Mouse (Mus musculus): ENCODE measurements at regions not wholly inside any gene's neighbourhood (a gene's known extent, or its start where the extent isn't known, plus 50 kb on each side); places are given as distances from the start of the nearest gene placed in this dataset.

DNA sequence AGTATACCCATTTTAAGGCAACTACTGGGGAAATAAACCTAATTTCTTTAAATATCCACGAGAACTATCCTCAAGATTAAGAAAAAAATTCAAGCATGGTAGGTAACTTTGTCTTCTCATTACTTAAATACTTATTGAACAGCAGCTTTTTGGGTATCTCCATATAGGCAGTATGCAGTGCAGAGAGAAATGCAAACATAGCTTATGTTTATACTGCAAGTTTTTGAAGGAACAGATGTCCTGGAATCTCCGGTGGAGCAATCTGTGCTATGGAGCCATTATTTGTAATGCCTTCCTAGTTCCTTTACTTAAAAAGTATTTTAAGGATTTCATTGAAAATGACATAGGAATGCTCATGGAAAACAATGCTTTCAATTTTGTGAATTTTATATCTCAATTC is 91.7 kb upstream of the Adgrb3 start:
- Histone ChIP-seq H3K36me3 (ENCODE audit: control insufficient read depth, insufficient read depth, low read length) (no peaks in the 10 kb centered on the region), H3K9me3 (ENCODE audit: control insufficient read depth, low read length) (no peaks in the 10 kb centered on the region), H3K4me2 (ENCODE audit: low read depth, low read length) (no peak overlapping the region), H3K9ac (ENCODE audit: low read depth, low read length) (no peak overlapping the region), H3K27me3 (replicated peaks; ENCODE audit: control insufficient read depth, insufficient read depth, low read length) (no peaks in the 10 kb centered on the region), H3K27ac (replicated peaks; ENCODE audit: low read depth, low read length) (no peak overlapping the region), H3K4me1 (ENCODE audit: control insufficient read depth, insufficient read depth, low read length) (no peaks in the 10 kb centered on the region), H3K4me3 (ENCODE audit: low read depth, low read length) (no peak overlapping the region)
- whole genome bisulfite sequencing: 71% methylated on average over 2 of the region's 2 CpGs
- DNase-seq (ENCODE audit: low spot score) (no peak), ATAC-seq (ENCODE audit: low read depth) (no peak)

DNA sequence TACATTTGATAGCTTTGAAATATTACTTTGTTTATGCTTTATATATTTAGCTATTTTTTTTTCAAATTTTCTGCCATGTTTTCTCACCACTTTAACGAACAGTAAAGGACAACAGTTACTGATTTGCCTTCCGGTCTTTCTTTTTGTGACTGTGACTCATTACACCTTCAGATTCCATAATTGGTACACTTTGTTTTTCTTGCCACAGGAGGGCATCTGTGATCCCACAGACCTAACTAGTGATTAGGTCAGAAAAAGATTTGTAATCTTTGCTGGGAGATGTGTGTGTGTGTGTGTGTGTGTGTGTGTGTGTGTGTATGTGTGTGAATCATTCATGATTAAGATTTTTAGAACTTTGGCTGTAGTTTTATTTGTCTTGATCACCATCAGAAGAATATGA is 64.7 kb upstream of the Adgrb3 start:
- no peaks in the 10 kb centered on the region for H3K36me3 ChIP-seq (ENCODE audit: control insufficient read depth, insufficient read depth, low read length)
- no peaks in the 10 kb centered on the region for H3K4me1 ChIP-seq (ENCODE audit: control insufficient read depth, insufficient read depth, low read length)
- H3K4me3 ChIP-seq (ENCODE audit: low read depth, low read length): no peak overlapping the region
- no peaks in the 10 kb centered on the region for H3K9me3 ChIP-seq (ENCODE audit: control insufficient read depth, low read length)
- WGBS: 69% methylated on average over 2 of the region's 2 CpGs
- no peak for ATAC-seq (ENCODE audit: low read depth)
- no peak overlapping the region for H3K9ac ChIP-seq (ENCODE audit: low read depth, low read length)
- no peak overlapping the region for H3K27ac ChIP-seq (replicated peaks; ENCODE audit: low read depth, low read length)
- H3K4me2 ChIP-seq (ENCODE audit: low read depth, low read length): no peak overlapping the region
- no peak for DNase-seq (ENCODE audit: low spot score)
- no peaks in the 10 kb centered on the region for H3K27me3 ChIP-seq (replicated peaks; ENCODE audit: control insufficient read depth, insufficient read depth, low read length)

DNA sequence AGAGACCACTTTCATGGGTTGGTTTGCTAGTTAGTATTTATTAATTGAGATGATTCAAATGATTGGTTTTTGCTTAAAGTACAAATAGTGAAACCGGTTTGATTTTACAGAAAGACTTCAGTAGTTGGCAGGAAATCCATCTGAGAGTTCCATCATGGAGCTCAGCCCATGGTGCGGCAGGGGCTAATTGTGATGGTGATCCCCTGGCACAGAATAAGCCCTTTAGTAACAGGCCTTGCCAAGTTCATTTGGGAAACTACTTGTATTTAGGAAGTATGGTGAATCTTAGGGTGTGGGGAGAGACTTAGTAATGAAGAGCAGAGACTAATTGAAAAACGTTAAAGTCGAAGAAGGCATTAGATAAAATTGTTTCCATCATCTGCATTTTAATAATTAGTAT is 63.5 kb upstream of the Adgrb3 start:
- ATAC-seq (ENCODE audit: low read depth): no peak
- H3K27ac ChIP-seq (replicated peaks; ENCODE audit: low read depth, low read length): no peak overlapping the region
- H3K9me3 ChIP-seq (ENCODE audit: control insufficient read depth, low read length): no peaks in the 10 kb centered on the region

DNA sequence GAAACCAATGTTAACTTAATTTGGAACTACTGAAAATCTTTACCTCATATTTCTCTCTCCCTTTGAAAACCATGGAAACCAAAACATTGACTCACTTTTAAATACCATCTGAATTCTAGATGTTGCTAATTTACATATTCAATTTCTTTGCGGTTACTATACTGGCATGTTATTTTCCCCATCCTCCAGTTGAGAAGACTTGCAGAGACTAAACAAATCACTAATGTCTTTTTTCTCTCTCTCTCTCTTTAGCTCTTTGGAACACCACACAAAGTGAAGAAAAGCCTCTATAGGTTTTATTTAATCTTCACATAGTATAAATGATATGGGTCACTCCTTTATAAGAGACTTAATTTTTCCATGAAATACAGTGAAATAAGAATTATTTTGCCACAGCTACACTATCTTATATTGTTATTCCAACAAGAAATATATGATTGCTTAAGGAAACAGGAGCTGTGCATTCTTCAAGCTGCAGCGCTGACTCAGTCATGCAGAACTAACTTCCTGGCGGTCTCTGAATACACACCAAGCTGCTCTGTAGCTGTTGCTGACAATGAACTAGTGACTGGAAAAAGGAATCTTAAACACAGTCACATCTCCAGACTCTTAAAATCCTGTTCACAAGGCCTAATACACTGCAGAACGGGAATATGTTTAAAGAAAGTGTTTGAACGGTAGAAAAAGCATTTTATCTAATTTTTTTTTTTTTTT is 62.7 kb upstream of the Adgrb3 start:
- Histone ChIP-seq H3K27me3 (replicated peaks; ENCODE audit: control insufficient read depth, insufficient read depth, low read length) (no peaks in the 10 kb centered on the region), H3K4me1 (ENCODE audit: control insufficient read depth, insufficient read depth, low read length) (no peaks in the 10 kb centered on the region), H3K36me3 (ENCODE audit: control insufficient read depth, insufficient read depth, low read length) (no peaks in the 10 kb centered on the region), H3K27ac (replicated peaks; ENCODE audit: low read depth, low read length) (no peak overlapping the region), H3K9me3 (ENCODE audit: control insufficient read depth, low read length) (no peaks in the 10 kb centered on the region), H3K4me3 (ENCODE audit: low read depth, low read length) (no peak overlapping the region), H3K4me2 (ENCODE audit: low read depth, low read length) (no peak overlapping the region), H3K9ac (ENCODE audit: low read depth, low read length) (no peak overlapping the region)
- ATAC-seq (ENCODE audit: low read depth): no peak; the same call in 1 of the 2 replicates
- 69% methylated on average over 5 of the region's 5 CpGs for whole genome bisulfite sequencing
- DNase-seq (ENCODE audit: low spot score): peak; percentile 64

More for the DNA sequence above, 63.5 kb upstream of the Adgrb3 start:
- DNase-seq (ENCODE audit: low spot score): no peak
- Histone ChIP-seq H3K36me3 (ENCODE audit: control insufficient read depth, insufficient read depth, low read length) (no peaks in the 10 kb centered on the region), H3K4me1 (ENCODE audit: control insufficient read depth, insufficient read depth, low read length) (no peaks in the 10 kb centered on the region), H3K4me3 (ENCODE audit: low read depth, low read length) (no peak overlapping the region), H3K4me2 (ENCODE audit: low read depth, low read length) (no peak overlapping the region), H3K27me3 (replicated peaks; ENCODE audit: control insufficient read depth, insufficient read depth, low read length) (no peaks in the 10 kb centered on the region), H3K9ac (ENCODE audit: low read depth, low read length) (no peak overlapping the region)
- WGBS: 74% methylated on average over 4 of the region's 4 CpGs

DNA sequence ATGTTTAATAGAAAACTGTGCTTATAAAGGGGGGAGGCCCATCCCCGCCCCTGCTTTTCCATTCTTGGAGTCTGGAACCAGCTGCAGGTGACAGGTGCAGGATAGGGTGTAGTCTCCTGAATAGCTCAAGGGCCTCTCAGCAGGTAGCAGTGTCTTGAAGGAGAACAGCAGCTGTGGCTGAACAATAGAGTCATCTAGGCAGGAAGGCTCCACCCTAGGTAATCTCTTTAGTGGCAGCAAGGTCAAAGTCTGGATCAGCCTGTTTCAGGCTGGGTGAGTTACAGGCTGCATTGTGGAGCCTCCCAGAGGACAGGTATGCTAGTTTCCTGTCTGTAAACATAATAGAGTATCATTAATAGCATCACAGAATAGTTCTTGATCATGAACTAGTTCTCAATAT is 58.5 kb upstream of the Adgrb3 start:
- Histone ChIP-seq H3K27me3 (replicated peaks; ENCODE audit: control insufficient read depth, insufficient read depth, low read length) (no peaks in the 10 kb centered on the region), H3K4me1 (ENCODE audit: control insufficient read depth, insufficient read depth, low read length) (no peaks in the 10 kb centered on the region), H3K4me2 (ENCODE audit: low read depth, low read length) (no peak overlapping the region), H3K36me3 (ENCODE audit: control insufficient read depth, insufficient read depth, low read length) (no peaks in the 10 kb centered on the region), H3K9me3 (ENCODE audit: control insufficient read depth, low read length) (no peaks in the 10 kb centered on the region), H3K9ac (ENCODE audit: low read depth, low read length) (no peak overlapping the region), H3K27ac (replicated peaks; ENCODE audit: low read depth, low read length) (no peak overlapping the region), H3K4me3 (ENCODE audit: low read depth, low read length) (no peak overlapping the region)
- ATAC-seq (ENCODE audit: low read depth) (no peak), DNase-seq (ENCODE audit: low spot score) (no peak)
- 83% methylated on average over 1 of the region's 1 CpGs for WGBS

DNA sequence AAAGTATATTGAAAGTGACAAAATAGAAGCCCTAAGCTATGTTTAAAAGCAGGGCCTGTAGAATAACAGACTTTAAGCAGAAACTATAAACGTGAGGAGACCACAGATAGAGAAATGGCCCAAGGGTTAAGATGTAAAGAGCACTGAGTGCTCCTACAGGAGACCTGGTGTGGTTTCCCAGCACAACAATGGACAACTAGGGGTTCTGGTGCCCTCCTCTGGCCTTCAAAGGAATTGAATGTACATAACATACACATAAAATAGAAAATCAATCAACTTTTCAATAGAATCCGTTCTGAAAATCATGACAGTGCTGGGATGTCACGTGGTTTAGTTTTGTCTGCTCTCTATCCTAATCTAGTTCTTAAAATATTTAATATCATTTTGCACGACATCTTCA is 55.5 kb upstream of the Adgrb3 start:
- WGBS: 52% methylated on average over 4 of the region's 4 CpGs
- no peak overlapping the region for H3K9ac ChIP-seq (ENCODE audit: low read depth, low read length)
- H3K4me3 ChIP-seq (ENCODE audit: low read depth, low read length): no peak overlapping the region
- H3K27me3 ChIP-seq (replicated peaks; ENCODE audit: control insufficient read depth, insufficient read depth, low read length): no peaks in the 10 kb centered on the region
- ATAC-seq (ENCODE audit: low read depth): no peak
- H3K4me1 ChIP-seq (ENCODE audit: control insufficient read depth, insufficient read depth, low read length): no peaks in the 10 kb centered on the region
- no peak for DNase-seq (ENCODE audit: low spot score)
- no peaks in the 10 kb centered on the region for H3K9me3 ChIP-seq (ENCODE audit: control insufficient read depth, low read length)
- H3K36me3 ChIP-seq (ENCODE audit: control insufficient read depth, insufficient read depth, low read length): no peaks in the 10 kb centered on the region
- H3K4me2 ChIP-seq (ENCODE audit: low read depth, low read length): no peak overlapping the region
- H3K27ac ChIP-seq (replicated peaks; ENCODE audit: low read depth, low read length): no peak overlapping the region
